ENCODE assay signal across 9 mouse cellular contexts in the genomic region with DNA sequence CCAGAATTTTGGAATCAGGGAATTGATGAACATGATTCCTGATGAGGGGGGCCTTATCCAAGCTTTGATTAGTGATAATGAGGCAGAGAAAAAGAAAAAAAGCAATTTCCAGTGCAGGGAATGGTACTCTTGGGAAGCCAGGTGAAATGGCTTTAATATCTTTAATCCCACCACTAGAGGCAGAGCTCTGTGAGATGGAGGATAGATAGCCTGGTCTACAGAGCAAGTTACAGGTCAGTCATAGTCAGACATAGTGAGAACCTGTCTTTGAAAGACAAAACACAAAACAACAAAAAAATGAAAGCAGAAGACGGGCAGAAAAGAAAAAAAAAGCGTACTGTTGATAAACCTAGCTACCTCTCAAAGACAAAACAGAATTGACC. TPM values are rescaled to one million over a fixed set of nuclear protein-coding genes. Genes with fewer than 3 reads are reported as not detected.
DNase-seq lines count a peak whose midpoint lies in the region; ATAC-seq and TF ChIP-seq lines count a peak whose summit lies in the region.
"Had no signal": no experiment of that assay in that cellular context is flagged by ENCODE, and none has a peak within 500 bp of the region (broad histone marks: within the 10 kb centered on the region; RNA-seq: fewer than 3 reads in every experiment).

No protein-coding gene starts in this region.

- H3K27ac ChIP-seq in gastrocnemius, adult 2 months: peak overlapping the region; percentile 62
- no peak overlapping the region for H3K27ac ChIP-seq in cortical plate, adult 2 months (ENCODE audit: insufficient read depth, low read length)
- no peak overlapping the region; the same call in 1 of the 2 replicates for H3K27ac ChIP-seq in liver, embryonic 16.5 days (ENCODE audit: low read length)
- H3K27ac ChIP-seq: embryonic facial prominence, embryonic 15.5 days had no signal

- intact Hi-C loops in gastrocnemius, adult 2 months (cut with DNase I): loop anchor here (1.0 to 5.0 kb wide), 2 partner anchors 154 to 267 kb away; a partner anchor contains a TSS
- intact Hi-C loops in gastrocnemius, postnatal 14 days (cut with DNase I; ENCODE audit: low total_unique reads): loop anchor here (5.0 kb wide), 1 partner anchor 269 kb away; a partner anchor contains a TSS

- peak overlapping the region; percentile 68 for H3K4me3 ChIP-seq in gastrocnemius, adult 2 months
- no peak overlapping the region for H3K4me3 ChIP-seq in cortical plate, adult 2 months (ENCODE audit: insufficient read depth, low read length)
- H3K4me3 ChIP-seq in liver, embryonic 16.5 days (ENCODE audit: low read depth, low read length): no peak overlapping the region
- H3K4me3 ChIP-seq: embryonic facial prominence, embryonic 15.5 days had no signal

- H3K27me3 ChIP-seq in liver, embryonic 16.5 days (ENCODE audit: control insufficient read depth, insufficient read depth, low read depth, low read length): no peaks in the 10 kb centered on the region
- H3K27me3 ChIP-seq: embryonic facial prominence, embryonic 15.5 days had no signal

- TF ChIP-seq CTCF in gastrocnemius, adult 2 months (IDR thresholded peaks at IDR 0.05): peak; percentile 56
- TF ChIP-seq CTCF in cortical plate, adult 2 months (IDR thresholded peaks at IDR 0.05; ENCODE audit: extremely low read depth, insufficient read depth, low read length): 0 out of 2 replicates have a peak, but pooled peaks have one; percentile 9

- no peak for TF ChIP-seq POLR2A in cortical plate, adult 2 months (IDR thresholded peaks at IDR 0.05; ENCODE audit: extremely low read depth, insufficient read depth, low read length)

- DNase-seq in gastrocnemius, adult 2 months: no peak
- no peak for DNase-seq in gastrocnemius, postnatal 14 days
- DNase-seq in urinary bladder, postnatal 4 days (ENCODE audit: low spot score in 2 of 2): no peak
- no peak for DNase-seq in adrenal gland, adult 8-10 months

- no peaks in the 10 kb centered on the region for H3K4me1 ChIP-seq in cortical plate, adult 2 months (ENCODE audit: control insufficient read depth, insufficient read depth, low read length)
- H3K4me1 ChIP-seq in liver, embryonic 16.5 days (ENCODE audit: control insufficient read depth, low read depth, low read length): peaks cover 11% of the 10 kb centered on the region

- no peaks in the 10 kb centered on the region for H3K9me3 ChIP-seq in liver, embryonic 16.5 days (replicated peaks; ENCODE audit: control insufficient read depth, low read length)
- H3K9me3 ChIP-seq: embryonic facial prominence, embryonic 15.5 days had no signal

- no peaks in the 10 kb centered on the region for H3K36me3 ChIP-seq in liver, embryonic 16.5 days (ENCODE audit: control insufficient read depth, insufficient read depth)
- H3K36me3 ChIP-seq: embryonic facial prominence, embryonic 15.5 days had no signal

- peak overlapping the region; percentile 53; the same call in 1 of the 2 replicates for H3K4me2 ChIP-seq in liver, embryonic 16.5 days (ENCODE audit: low read depth, low read length)

- 82% methylated on average over 2 of the region's 2 CpGs for WGBS in liver, embryonic 16.5 days (ENCODE audit: insufficient replicate concordance)

- peak; percentile 30 for ATAC-seq in CD4-positive, CD25-positive, alpha-beta regulatory T cell, adult 4 months
- peak; percentile 68 for ATAC-seq in liver, embryonic 16.5 days (ENCODE audit: low read depth)
- no peak for ATAC-seq in granulocyte monocyte progenitor cell, adult 5-6 weeks (replicated peaks; ENCODE audit: poor library complexity, severe bottlenecking)

- no peak overlapping the region for H3K9ac ChIP-seq in liver, embryonic 16.5 days (ENCODE audit: low read depth, low read length)
- H3K9ac ChIP-seq: embryonic facial prominence, embryonic 15.5 days had no signal

RNA-seq across cellular contexts. Expression of a gene that starts 17.8 kb away (rescaled TPM):
- total RNA-seq in gastrocnemius, adult 2 months (2021): 10 to 100 TPM; 37.9 to 39.3 TPM
- total RNA-seq in gastrocnemius, postnatal 14 days (2021): 10 to 100 TPM; 19.1 to 26.6 TPM
- 10 to 100 TPM; 57.3 to 62.9 TPM for polyA plus RNA-seq in CD4-positive, CD25-positive, alpha-beta regulatory T cell, adult 4 months (2017; shearing (Covaris generic))
- 32.0 and 32.3 TPM in 2 replicates for polyA plus RNA-seq in cortical plate, adult 2 months (2012; rRNA removed)
- 25.7 and 26.2 TPM in 2 replicates for polyA plus RNA-seq in liver, embryonic 16.5 days (2015; fragmentation: Nextera tagmentation; extraction: Ambion mirVana)
- 10 to 100 TPM; 44.8 to 61.1 (median 52.2) TPM for total RNA-seq in adrenal gland, adult 8-10 months (2022)
- 89.6 and 108 TPM in 2 replicates for total RNA-seq in granulocyte monocyte progenitor cell, adult 5-6 weeks (2014; fragmentation: Nextera tagmentation)
- 130 and 164 TPM in 2 replicates for total RNA-seq in granulocyte monocyte progenitor cell, adult 5-6 weeks (2017)

RNA-seq across cellular contexts. Expression of a gene that starts 57.6 kb away (rescaled TPM):
- 100 to 1,000 TPM; 123 to 126 TPM for total RNA-seq in gastrocnemius, adult 2 months (2021)
- total RNA-seq in gastrocnemius, postnatal 14 days (2021): 10 to 100 TPM; 78.7 to 78.9 TPM
- 10 to 100 TPM; 72.1 to 83.5 TPM for polyA plus RNA-seq in CD4-positive, CD25-positive, alpha-beta regulatory T cell, adult 4 months (2017; shearing (Covaris generic))
- 71.8 and 72.9 TPM in 2 replicates for polyA plus RNA-seq in cortical plate, adult 2 months (2012; rRNA removed)
- 48.2 and 59.3 TPM in 2 replicates for polyA plus RNA-seq in liver, embryonic 16.5 days (2015; fragmentation: Nextera tagmentation; extraction: Ambion mirVana)
- 100 to 1,000 TPM in 1 of 4 experiments, 10 to 100 TPM in 3; 70.5 to 124 (median 93.3) TPM for total RNA-seq in adrenal gland, adult 8-10 months (2022)
- total RNA-seq in granulocyte monocyte progenitor cell, adult 5-6 weeks (2014; fragmentation: Nextera tagmentation): 50.9 and 57.8 TPM in 2 replicates
- 98.2 and 108 TPM in 2 replicates for total RNA-seq in granulocyte monocyte progenitor cell, adult 5-6 weeks (2017)
